Mouse (Mus musculus): ENCODE measurements around the gene Rrbp1. TPM values are rescaled to one million over a fixed set of nuclear protein-coding genes. Genes with fewer than 3 reads are reported as not detected.
A peak's percentile ranks its signal among the peaks of the same experiment; 100 is the strongest.

The Rrbp1 gene
- total and polyA plus RNA-seq, 3 experiments: 56.7 to 128 (median 127) TPM

DNA sequence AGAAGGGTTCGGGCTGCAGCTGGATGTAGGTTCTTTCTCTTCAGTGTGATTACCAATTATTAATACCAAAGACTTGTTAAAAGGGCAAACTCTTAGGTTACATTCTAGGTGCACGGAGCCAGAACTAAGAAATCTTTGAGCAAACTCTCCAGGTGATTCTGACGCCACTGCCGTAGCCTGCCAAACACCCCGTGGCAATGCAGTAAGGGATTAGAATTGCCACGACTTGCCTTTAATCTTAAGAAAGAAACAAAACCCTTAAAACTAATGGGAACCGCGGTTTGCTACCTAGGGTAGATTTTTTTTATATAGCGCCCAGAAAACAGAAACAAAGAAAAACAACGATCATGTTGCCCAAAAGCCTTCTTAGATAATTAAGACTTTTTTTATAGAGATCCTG is 96.8 kb downstream of the Rrbp1 start:
- no peak for TF ChIP-seq GATA1 (IDR thresholded peaks at IDR 0.05; ENCODE audit: low read depth, low read length)
- TF ChIP-seq MAFK (IDR thresholded peaks at IDR 0.05; ENCODE audit: borderline replicate concordance, low read depth, low read length): no peak
- no peak for TF ChIP-seq ZKSCAN1 (IDR thresholded peaks at IDR 0.05; ENCODE audit: low read depth, low read length)
- TF ChIP-seq ETS1 (IDR thresholded peaks at IDR 0.05; ENCODE audit: low read depth, low read length): no peak
- TF ChIP-seq USF1 (IDR thresholded peaks at IDR 0.05; ENCODE audit: low read depth, low read length): no peak
- no peak for TF ChIP-seq SMC3 (IDR thresholded peaks at IDR 0.05; ENCODE audit: low read depth, low read length)
- no peak for TF ChIP-seq MEF2A (IDR thresholded peaks at IDR 0.05; ENCODE audit: extremely low read depth, insufficient replicate concordance, low read depth, low read length, poor library complexity, severe bottlenecking)
- TF ChIP-seq BHLHE40 (IDR thresholded peaks at IDR 0.05; ENCODE audit: borderline replicate concordance, low read depth, low read length): no peak
- TF ChIP-seq CTCF (IDR thresholded peaks at IDR 0.05 in 2 of 3, conservative IDR thresholded peaks at IDR 0.05 in 1 of 3; ENCODE audit: control insufficient read depth in 1 of 3, insufficient read depth in 1 of 3, low read depth in 2 of 3, low read length in 3 of 3, poor library complexity in 1 of 3, severe bottlenecking in 1 of 3): no peak
- TF ChIP-seq MAX (IDR thresholded peaks at IDR 0.05; ENCODE audit: low read length): no peak
- TF ChIP-seq TBP (IDR thresholded peaks at IDR 0.05; ENCODE audit: low read depth, low read length): no peak
- no peak for TF ChIP-seq ZMIZ1 (IDR thresholded peaks at IDR 0.05; ENCODE audit: low read depth, low read length)
- no peak for TF ChIP-seq TAL1 (IDR thresholded peaks at IDR 0.05; ENCODE audit: low read length)
- no peak for TF ChIP-seq RCOR1 (IDR thresholded peaks at IDR 0.05; ENCODE audit: low read depth, low read length)
- TF ChIP-seq RAD21 (IDR thresholded peaks at IDR 0.05; ENCODE audit: low read depth, low read length): no peak
- TF ChIP-seq MYC (IDR thresholded peaks at IDR 0.05; ENCODE audit: low read depth, low read length): no peak
- peaks cover 0 to 16% of the 10 kb centered on the region in 2 experiments; a peak in 3 of 4 replicates for H3K4me1 ChIP-seq (ENCODE audit: control insufficient read depth in 1 of 2, insufficient read depth in 2 of 2, low read length in 2 of 2)
- H3K27ac ChIP-seq (ENCODE audit: control insufficient read depth, low read depth, low read length): no peak overlapping the region
- H3K4me3 ChIP-seq (ENCODE audit: control insufficient read depth in 1 of 2, insufficient read depth in 1 of 2, low read depth in 2 of 2, low read length in 2 of 2): peak overlapping the region; percentile 83 to 86
- no peaks in the 10 kb centered on the region for H3K9me3 ChIP-seq (replicated peaks; ENCODE audit: insufficient read depth, low read length)
- H3K79me2 ChIP-seq (ENCODE audit: control insufficient read depth, insufficient read depth, low read length, poor library complexity): peaks cover 14% of the 10 kb centered on the region
- no peaks in the 10 kb centered on the region for H3K27me3 ChIP-seq (ENCODE audit: control insufficient read depth in 1 of 2, insufficient read depth in 2 of 2, low read length in 2 of 2)
- no peak for DNase-seq (ENCODE audit: low read depth, low spot score)
- peaks cover 0 to 22% of the 10 kb centered on the region in 2 experiments; a peak in 2 of 4 replicates for H3K36me3 ChIP-seq (ENCODE audit: control insufficient read depth in 1 of 2, insufficient read depth in 2 of 2, low read length in 2 of 2)
- peak overlapping the region; percentile 44 for H3K9ac ChIP-seq (ENCODE audit: control insufficient read depth, low read depth, low read length, poor library complexity, severe bottlenecking)

- H3K4me3 ChIP-seq (ENCODE audit: control insufficient read depth in 1 of 2, insufficient read depth in 1 of 2, low read depth in 2 of 2, low read length in 2 of 2): no peak overlapping the region
- peaks cover 0 to 8% of the 10 kb centered on the region in 2 experiments; a peak in 3 of 4 replicates for H3K4me1 ChIP-seq (ENCODE audit: control insufficient read depth in 1 of 2, insufficient read depth in 2 of 2, low read length in 2 of 2)
- peaks cover 0 to 8% of the 10 kb centered on the region in 2 experiments; a peak in 2 of 4 replicates for H3K36me3 ChIP-seq (ENCODE audit: control insufficient read depth in 1 of 2, insufficient read depth in 2 of 2, low read length in 2 of 2)
- H3K79me2 ChIP-seq (ENCODE audit: control insufficient read depth, insufficient read depth, low read length, poor library complexity): peaks cover 4% of the 10 kb centered on the region
- no peaks in the 10 kb centered on the region for H3K27me3 ChIP-seq (ENCODE audit: control insufficient read depth in 1 of 2, insufficient read depth in 2 of 2, low read length in 2 of 2)
- no peak overlapping the region for H3K27ac ChIP-seq (ENCODE audit: control insufficient read depth, low read depth, low read length)
- no peak for DNase-seq (ENCODE audit: low read depth, low spot score)
- H3K9me3 ChIP-seq (replicated peaks; ENCODE audit: insufficient read depth, low read length): no peaks in the 10 kb centered on the region
- no peak overlapping the region for H3K9ac ChIP-seq (ENCODE audit: control insufficient read depth, low read depth, low read length, poor library complexity, severe bottlenecking)
- TF ChIP-seq EP300 (IDR thresholded peaks at IDR 0.05; ENCODE audit: low read depth in 1 of 2, low read length in 2 of 2): no peak
- TF ChIP-seq MAZ (IDR thresholded peaks at IDR 0.05; ENCODE audit: low read depth, low read length): no peak
- no peak for TF ChIP-seq JUND (IDR thresholded peaks at IDR 0.05; ENCODE audit: low read depth, low read length)
- no peak for TF ChIP-seq TCF12 (IDR thresholded peaks at IDR 0.05; ENCODE audit: low read depth, low read length)
- TF ChIP-seq HCFC1 (IDR thresholded peaks at IDR 0.05; ENCODE audit: low read depth, low read length): no peak
- TF ChIP-seq E2F4 (IDR thresholded peaks at IDR 0.05; ENCODE audit: borderline replicate concordance, low read depth, low read length): no peak
- no peak for TF ChIP-seq RCOR1 (IDR thresholded peaks at IDR 0.05; ENCODE audit: low read depth, low read length)
- no peak for TF ChIP-seq KAT2A (conservative IDR thresholded peaks at IDR 0.05; ENCODE audit: low read depth, low read length)
- TF ChIP-seq UBTF (IDR thresholded peaks at IDR 0.05; ENCODE audit: borderline replicate concordance, insufficient read depth, low read depth, low read length): no peak
- TF ChIP-seq RAD21 (IDR thresholded peaks at IDR 0.05; ENCODE audit: low read depth, low read length): no peak
- no peak for TF ChIP-seq BHLHE40 (IDR thresholded peaks at IDR 0.05; ENCODE audit: borderline replicate concordance, low read depth, low read length)
- no peak for TF ChIP-seq ETS1 (IDR thresholded peaks at IDR 0.05; ENCODE audit: low read depth, low read length)
- TF ChIP-seq TBP (IDR thresholded peaks at IDR 0.05; ENCODE audit: low read depth, low read length): no peak
- TF ChIP-seq POLR2A (IDR thresholded peaks at IDR 0.05; ENCODE audit: control insufficient read depth in 1 of 2, insufficient read depth in 1 of 2, low read depth in 1 of 2, low read length in 2 of 2, poor library complexity in 1 of 2): no peak
- no peak for TF ChIP-seq MEF2A (IDR thresholded peaks at IDR 0.05; ENCODE audit: extremely low read depth, insufficient replicate concordance, low read depth, low read length, poor library complexity, severe bottlenecking)
- no peak for TF ChIP-seq USF1 (IDR thresholded peaks at IDR 0.05; ENCODE audit: low read depth, low read length)
- TF ChIP-seq MYB (IDR thresholded peaks at IDR 0.05; ENCODE audit: low read depth, low read length): no peak
These were observed 98.9 kb downstream of the Rrbp1 start for GRCm38 (mm10) chr2:143912199-143912598.
